Mouse (Mus musculus) stomach, embryonic 16.5 days (tissue): ENCODE data around the gene Pax4. TPM values are rescaled to one million over a fixed set of nuclear protein-coding genes. Genes with fewer than 3 reads are reported as not detected.

Experiments used
- ATAC-seq: fragments of 200-750 bp; cut with Nextera tagmentation; 2 replicates; pipeline ENCODE4 v1.8.0; 2017; ENCODE audit warnings: moderate number of reproducible peaks, moderate TSS enrichment; ENCODE audit not compliant: insufficient read depth, low FRiP score
- H3K27ac ChIP-seq: fragments of 300-500 bp; sonication (generic); 2 replicates; pipeline ENCODE4 v1.5.1; 2014; ENCODE audit warnings: low read length
- H3K27me3 ChIP-seq: fragments of 300-500 bp; sonication (generic); 2 replicates; pipeline ENCODE4 v1.6.1; 2014; ENCODE audit warnings: low read length, control low read depth, mixed read lengths; ENCODE audit not compliant: control insufficient read depth, insufficient read depth
- H3K36me3 ChIP-seq: fragments of 300-500 bp; sonication (generic); 2 replicates; pipeline ENCODE4 v1.6.1; 2014; ENCODE audit warnings: low read length; ENCODE audit not compliant: control insufficient read depth, insufficient read depth
- H3K4me1 ChIP-seq: fragments of 300-500 bp; sonication (generic); 2 replicates; pipeline ENCODE4 v1.6.1; 2014; ENCODE audit warnings: low read length, control low read depth, mixed read lengths; ENCODE audit not compliant: control insufficient read depth, insufficient read depth
- H3K4me2 ChIP-seq: fragments of 300-500 bp; sonication (generic); 2 replicates; pipeline ENCODE4 v1.6.1; 2014; ENCODE audit warnings: low read depth, low read length, mixed read lengths
- H3K4me3 ChIP-seq: fragments of 300-500 bp; sonication (generic); replicated peaks from 2 replicates; pipeline ENCODE4 v1.5.1; 2014; ENCODE audit warnings: mild to moderate bottlenecking, low read length
- H3K9ac ChIP-seq: fragments of 300-500 bp; sonication (generic); 2 replicates; pipeline ENCODE4 v1.6.1; 2014; ENCODE audit warnings: low read length
- H3K9me3 ChIP-seq: fragments of 300-500 bp; sonication (generic); replicated peaks from 2 replicates; pipeline ENCODE4 v1.6.1; 2016; ENCODE audit warnings: low read length, control low read depth; ENCODE audit not compliant: control insufficient read depth
- WGBS: fragments of 180-500 bp; shearing (Covaris S2); extraction: QIAGEN DNeasy Blood & Tissue Kit; methylation state at CpG from one replicate; pipeline ENCODE4 v1.1.7; 2014; 5-methylcytosine and 5-hydroxymethylcytosine counted together
- polyA plus RNA-seq: library from polyadenylated mRNA; unstranded; fragments of >200 nt; fragmentation: Nextera tagmentation; extraction: Ambion mirVana; gene quantifications from 2 replicates; pipeline ENCODE4 v1.2.1, GENCODE M21; 2015

Gene Pax4
- polyA plus RNA-seq, 1 experiment from 2014 or later: 1.2 TPM

DNA sequence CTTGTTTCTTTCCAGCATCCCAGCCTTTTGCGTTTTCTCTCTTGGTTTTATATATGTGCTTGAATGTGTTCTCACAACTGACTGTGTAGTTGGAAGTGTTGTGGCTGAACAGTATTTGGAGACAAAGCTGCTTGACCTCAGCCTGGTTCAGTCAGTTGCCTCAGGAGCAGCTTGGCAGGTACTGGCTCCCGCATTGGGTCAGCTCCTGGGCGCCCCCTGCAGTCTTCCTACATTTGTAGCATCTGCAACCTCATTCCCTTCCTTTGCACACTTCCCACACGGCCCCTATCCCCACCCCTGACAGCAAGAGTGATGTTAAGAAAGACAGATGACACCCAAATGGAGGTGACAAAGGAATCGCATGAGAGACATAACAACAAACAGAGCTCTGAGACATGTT lies 11.4 kb upstream of the Pax4 start:
- Histone ChIP-seq H3K9me3 (no peaks in the 10 kb centered on the region), H3K9ac (no peak overlapping the region), H3K27ac (no peak overlapping the region), H3K4me3 (no peak overlapping the region), H3K36me3 (no peaks in the 10 kb centered on the region), H3K4me2 (no peak overlapping the region), H3K27me3 (no peaks in the 10 kb centered on the region), H3K4me1 (no peaks in the 10 kb centered on the region)
- no peak; the same call in 1 of the 2 replicates for ATAC-seq
- 5% methylated on average over 5 of the region's 5 CpGs for WGBS

DNA sequence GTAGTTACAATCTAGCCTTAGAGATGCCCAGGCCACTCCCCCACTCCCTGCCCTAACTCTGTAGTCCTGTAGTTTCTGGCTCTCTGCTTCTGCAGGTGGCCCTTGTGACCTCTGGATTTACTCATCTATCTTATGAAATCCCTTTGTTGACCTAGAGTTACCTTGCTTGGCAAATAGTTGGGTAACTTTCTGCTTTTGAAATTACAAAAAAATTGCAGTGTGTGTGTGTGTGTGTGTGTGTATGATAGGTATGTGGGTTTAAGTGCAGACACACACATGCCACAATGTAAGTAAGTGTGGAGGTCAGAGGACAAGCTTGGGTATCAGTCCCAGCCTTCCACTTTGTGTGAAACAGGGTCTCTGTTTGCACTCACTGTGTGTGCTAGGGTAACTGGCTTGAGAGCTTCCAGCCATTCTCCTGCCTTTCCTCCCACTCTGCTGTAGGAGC lies 10.1 kb upstream of the Pax4 start:
- Histone ChIP-seq H3K27ac (no peak overlapping the region), H3K9me3 (no peaks in the 10 kb centered on the region), H3K4me2 (no peak overlapping the region), H3K4me3 (no peak overlapping the region), H3K36me3 (no peaks in the 10 kb centered on the region), H3K4me1 (no peaks in the 10 kb centered on the region), H3K27me3 (no peaks in the 10 kb centered on the region), H3K9ac (no peak overlapping the region)
- ATAC-seq: no peak

DNA sequence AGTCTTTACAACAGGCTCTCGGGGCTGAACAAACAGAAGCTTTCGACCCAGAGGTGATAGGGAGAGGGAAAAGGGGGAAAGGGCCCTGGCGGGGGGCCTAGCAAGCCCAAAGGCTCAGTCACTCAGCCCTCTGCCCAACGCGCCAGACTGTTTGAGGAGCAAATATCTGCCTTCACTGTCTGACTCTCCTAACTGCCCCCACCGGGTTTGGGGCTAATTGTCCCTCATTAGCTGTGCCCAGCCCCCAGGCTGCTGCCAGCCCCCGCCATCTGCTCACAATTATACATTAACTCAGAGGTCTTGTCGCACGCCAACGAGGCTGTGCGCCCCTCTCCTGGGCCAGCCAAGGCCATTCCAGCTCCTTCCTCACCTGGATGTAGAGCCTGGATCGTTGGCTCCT lies 1.8 kb upstream of the Pax4 start:
- H3K27ac ChIP-seq: no peak overlapping the region
- H3K9ac ChIP-seq: no peak overlapping the region
- no peaks in the 10 kb centered on the region for H3K4me1 ChIP-seq
- no peaks in the 10 kb centered on the region for H3K36me3 ChIP-seq
- ATAC-seq: no peak
- no peak overlapping the region for H3K4me2 ChIP-seq
- peaks cover 28% of the 10 kb centered on the region for H3K27me3 ChIP-seq
- H3K9me3 ChIP-seq: no peaks in the 10 kb centered on the region
- H3K4me3 ChIP-seq: no peak overlapping the region
- under 1% methylated on average over 12 of the region's 12 CpGs for WGBS

DNA sequence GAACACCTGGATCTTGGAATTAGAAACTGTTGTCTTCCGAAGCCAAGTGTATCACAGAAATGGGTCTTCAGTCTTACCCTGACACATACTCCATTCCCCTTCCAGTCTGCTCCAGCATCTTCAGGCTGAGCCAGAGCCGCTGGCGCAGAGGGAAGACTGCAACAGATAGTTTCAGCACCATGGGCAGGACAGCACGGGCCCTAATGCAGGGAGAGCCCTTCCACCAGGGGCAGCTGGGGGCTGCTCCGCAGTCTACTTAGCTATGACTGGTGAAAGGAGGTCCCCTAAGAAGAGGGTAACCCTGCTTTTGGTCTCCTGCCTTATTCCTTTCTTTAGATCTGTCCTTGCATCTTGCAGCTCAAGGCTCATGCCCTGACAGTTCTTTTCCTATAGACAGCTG lies 1.3 kb upstream of the Pax4 start:
- peaks cover 28% of the 10 kb centered on the region for H3K27me3 ChIP-seq
- H3K9me3 ChIP-seq: no peaks in the 10 kb centered on the region
- H3K36me3 ChIP-seq: no peaks in the 10 kb centered on the region
- no peak overlapping the region for H3K4me3 ChIP-seq
- no peak overlapping the region for H3K9ac ChIP-seq
- ATAC-seq: no peak
- WGBS: 14% methylated on average over 5 of the region's 5 CpGs
- no peak overlapping the region for H3K4me2 ChIP-seq
- no peak overlapping the region for H3K27ac ChIP-seq
- H3K4me1 ChIP-seq: no peaks in the 10 kb centered on the region

DNA sequence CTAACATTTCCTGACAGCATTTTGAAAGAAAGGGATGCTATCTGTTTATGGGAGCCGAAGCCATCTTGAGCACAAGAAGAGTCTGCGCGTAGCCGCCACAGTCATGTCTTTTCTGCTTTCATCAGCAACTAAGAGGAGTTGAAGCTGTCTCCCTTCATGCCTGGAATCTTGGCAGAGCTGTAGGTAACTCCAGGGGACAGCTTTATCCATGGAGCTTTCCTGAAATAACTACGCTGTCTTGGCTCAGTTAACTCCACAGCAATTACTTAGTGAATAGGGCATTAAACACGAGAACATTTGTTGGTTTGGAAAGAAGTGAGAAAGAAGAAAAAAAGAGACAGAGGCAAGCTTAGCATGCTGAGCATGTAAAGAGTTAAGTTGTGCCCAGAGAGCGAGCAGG lies 1.2 kb downstream of the Pax4 start:
- Histone ChIP-seq H3K9me3 (no peaks in the 10 kb centered on the region), H3K4me2 (no peak overlapping the region), H3K9ac (no peak overlapping the region), H3K4me3 (no peak overlapping the region), H3K27me3 (peaks cover 28% of the 10 kb centered on the region), H3K36me3 (no peaks in the 10 kb centered on the region), H3K4me1 (no peaks in the 10 kb centered on the region), H3K27ac (no peak overlapping the region)
- WGBS: 85% methylated on average over 7 of the region's 7 CpGs
- ATAC-seq: no peak

DNA sequence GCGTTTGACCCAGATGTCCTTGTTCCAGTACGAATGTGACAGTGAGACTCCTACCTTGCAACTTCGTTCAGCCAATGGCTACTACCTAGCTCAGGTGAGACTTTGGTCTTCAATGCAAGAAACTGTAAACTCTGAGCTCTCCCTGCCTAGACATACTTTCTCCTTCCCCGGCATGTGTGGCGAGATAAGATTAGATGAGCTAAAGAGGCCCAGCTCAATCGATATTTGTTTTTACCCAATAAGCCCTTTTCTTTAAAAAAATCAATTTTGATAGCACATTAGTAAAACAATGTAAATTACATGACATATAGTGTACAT lies 17.7 kb downstream of the Pax4 start:
- Histone ChIP-seq H3K9ac (no peak overlapping the region), H3K27me3 (no peaks in the 10 kb centered on the region), H3K4me3 (no peak overlapping the region), H3K4me1 (no peaks in the 10 kb centered on the region), H3K27ac (no peak overlapping the region), H3K4me2 (no peak overlapping the region), H3K9me3 (no peaks in the 10 kb centered on the region), H3K36me3 (0 out of 2 replicates have a peak, but pooled peaks cover 6% of the 10 kb centered on the region)
- ATAC-seq: peak; percentile 25; the same call in 1 of the 2 replicates
- 54% methylated on average over 6 of the region's 6 CpGs for WGBS

DNA sequence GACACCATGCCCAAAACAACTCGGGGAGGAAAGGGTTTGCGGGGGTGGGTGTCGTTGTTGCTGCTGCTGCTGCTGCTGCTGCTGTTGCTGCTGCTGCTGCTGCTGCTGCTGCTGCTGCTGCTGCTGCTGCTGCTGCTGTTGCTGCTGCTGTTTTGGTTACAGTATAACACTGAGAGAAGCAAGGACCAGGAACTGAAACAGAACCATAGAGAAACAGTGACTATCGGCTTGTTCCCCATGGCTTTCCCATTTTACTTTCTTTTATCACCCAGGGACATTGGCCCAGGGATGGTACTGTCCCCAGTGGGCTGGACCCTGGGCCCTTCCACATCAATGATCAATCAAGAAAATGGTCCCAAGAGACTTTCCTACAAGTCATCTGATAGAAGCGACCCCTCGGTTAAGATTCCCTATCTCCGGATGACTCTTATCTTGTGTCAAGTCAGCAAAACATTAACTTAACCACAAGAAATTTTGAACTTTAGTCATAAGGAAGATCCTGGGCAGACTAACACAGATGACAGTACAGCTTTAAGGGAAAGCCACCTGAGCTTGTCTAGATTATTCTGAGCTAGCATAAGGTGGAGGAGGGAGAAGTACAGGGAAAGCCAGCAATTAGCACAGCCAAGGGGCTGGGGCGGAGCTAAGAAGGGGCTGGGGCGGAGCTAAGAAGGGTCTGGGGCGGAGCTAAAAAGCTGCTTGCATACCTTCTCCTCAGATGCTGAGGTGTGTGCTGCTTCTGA lies 18.2 kb downstream of the Pax4 start:
- ATAC-seq: peak; percentile 37; the same call in 1 of the 2 replicates
- no peak overlapping the region for H3K9ac ChIP-seq
- H3K36me3 ChIP-seq: peaks cover 6% of the 10 kb centered on the region; the same call in 1 of the 2 replicates
- no peak overlapping the region for H3K4me2 ChIP-seq
- H3K4me1 ChIP-seq: no peaks in the 10 kb centered on the region
- H3K9me3 ChIP-seq: no peaks in the 10 kb centered on the region
- 68% methylated on average over 10 of the region's 10 CpGs for WGBS
- H3K4me3 ChIP-seq: no peak overlapping the region
- H3K27me3 ChIP-seq: no peaks in the 10 kb centered on the region
- H3K27ac ChIP-seq: no peak overlapping the region

DNA sequence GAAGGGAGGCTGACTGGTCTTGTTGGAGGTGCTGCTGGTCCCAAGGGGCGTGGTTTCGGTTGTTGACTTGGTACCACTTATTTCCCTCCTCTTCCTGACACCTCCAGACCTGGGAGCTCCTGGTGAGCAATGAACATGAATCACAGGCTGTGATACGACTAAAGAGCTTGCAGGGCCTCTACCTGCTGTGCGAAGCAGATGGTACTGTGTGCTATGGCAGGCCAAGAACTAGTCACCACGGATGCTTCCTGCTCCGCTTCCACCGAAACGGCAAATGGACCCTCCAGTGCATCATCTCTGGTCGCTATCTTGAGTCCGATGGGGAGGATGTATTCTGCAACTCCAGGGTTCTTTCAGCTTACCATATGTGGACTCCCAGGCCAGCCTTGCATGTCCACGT lies 19.3 kb downstream of the Pax4 start:
- peaks cover under 1% of the 10 kb centered on the region; the same call in 1 of the 2 replicates for H3K4me1 ChIP-seq
- WGBS: 86% methylated on average over 11 of the region's 11 CpGs

DNA sequence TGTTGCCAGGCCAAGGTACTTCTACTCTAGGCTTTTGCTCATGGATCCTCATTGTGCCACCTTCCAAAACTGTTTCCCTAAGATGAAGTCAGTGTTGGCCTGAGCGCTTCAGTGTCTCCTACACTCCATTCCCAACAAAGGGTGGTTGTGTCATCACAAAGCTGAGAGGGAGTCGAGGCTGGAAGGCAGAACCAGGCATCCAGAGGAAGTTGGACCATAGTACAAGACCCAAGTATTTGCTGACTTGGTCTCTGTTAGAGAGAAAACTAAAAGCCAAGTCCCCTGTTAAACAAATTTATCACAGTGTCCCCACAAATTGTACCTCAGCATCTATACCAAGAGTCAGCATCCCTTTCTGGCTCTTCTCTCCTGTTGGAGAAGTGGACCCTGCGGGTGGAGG lies 20.9 kb downstream of the Pax4 start, which contains the start of gene Gcc1:
Gene Gcc1 (minus strand): TSS at position 101 of the 400 bp plus-strand sequence.
- no peaks in the 10 kb centered on the region for H3K9me3 ChIP-seq
- no peaks in the 10 kb centered on the region for H3K27me3 ChIP-seq
- H3K9ac ChIP-seq: no peak within 1 kb of the TSS
- no peak within 1 kb of the TSS for H3K4me3 ChIP-seq
- H3K36me3 ChIP-seq: peaks cover 6% of the 10 kb centered on the region; the same call in 1 of the 2 replicates
- 90% methylated on average over 3 of the region's 3 CpGs for WGBS
- H3K4me2 ChIP-seq: no peak within 1 kb of the TSS
- H3K4me1 ChIP-seq: peaks cover 7% of the 10 kb centered on the region; the same call in 1 of the 2 replicates
- no peak within 1 kb of the TSS for H3K27ac ChIP-seq
- ATAC-seq: no peak

More for the DNA sequence above, 19.3 kb downstream of the Pax4 start:
- Histone ChIP-seq H3K36me3 (peaks cover 6% of the 10 kb centered on the region; the same call in 1 of the 2 replicates), H3K27me3 (no peaks in the 10 kb centered on the region), H3K9ac (no peak overlapping the region), H3K27ac (no peak overlapping the region), H3K4me2 (no peak overlapping the region), H3K4me3 (no peak overlapping the region), H3K9me3 (no peaks in the 10 kb centered on the region)
- ATAC-seq: no peak
